Mouse (Mus musculus) Muller cell, postnatal 12 days (primary cell): Measurements from ENCODE around the gene Brd7.

ENCODE experiments used
- DNase-seq: peaks from one replicate; pipeline ENCODE4 v3.0.0-alpha.2; 2015; ENCODE audit errors: inconsistent ontology term

Brd7 gene

GRCm38 (mm10) chr8:88309881-88310280, 52.1 kb downstream of the Brd7 start:
- DNase-seq: no peak

- no peak for DNase-seq
These were observed 52.6 kb downstream of the Brd7 start for GRCm38 (mm10) chr8:88309274-88309873.

GRCm38 (mm10) chr8:88307736-88308135, 54.3 kb downstream of the Brd7 start:
- DNase-seq: no peak

GRCm38 (mm10) chr8:88306511-88306910, 55.5 kb downstream of the Brd7 start:
- DNase-seq: no peak

- no peak for DNase-seq
These were observed 56.2 kb downstream of the Brd7 start for GRCm38 (mm10) chr8:88305814-88306213.

GRCm38 (mm10) chr8:88301589-88302437, 60.2 kb downstream of the Brd7 start:
- DNase-seq: peak; percentile 36

- DNase-seq: no peak
These were observed 61.9 kb downstream of the Brd7 start for GRCm38 (mm10) chr8:88299907-88300603.

- DNase-seq: no peak
These were observed 63.3 kb downstream of the Brd7 start for GRCm38 (mm10) chr8:88298733-88299103.

- peak; percentile 73 for DNase-seq
These were observed 63.8 kb downstream of the Brd7 start for GRCm38 (mm10) chr8:88297976-88298732.

- no peak for DNase-seq
These were observed 67.0 kb downstream of the Brd7 start for GRCm38 (mm10) chr8:88294977-88295376.

- DNase-seq: no peak
These were observed 68.2 kb downstream of the Brd7 start for GRCm38 (mm10) chr8:88293590-88294356.

GRCm38 (mm10) chr8:88292926-88293325, 69.1 kb downstream of the Brd7 start:
- no peak for DNase-seq

GRCm38 (mm10) chr8:88291305-88291690, 70.7 kb downstream of the Brd7 start:
- peak; percentile 52 for DNase-seq

GRCm38 (mm10) chr8:88290326-88291304, 71.4 kb downstream of the Brd7 start:
- no peak for DNase-seq

GRCm38 (mm10) chr8:88289901-88290300, 72.1 kb downstream of the Brd7 start:
- no peak for DNase-seq

- DNase-seq: no peak
These were observed 73.3 kb downstream of the Brd7 start for GRCm38 (mm10) chr8:88288622-88289242.

GRCm38 (mm10) chr8:88286421-88286960, 75.5 kb downstream of the Brd7 start:
- DNase-seq: no peak

- DNase-seq: no peak
These were observed 76.3 kb downstream of the Brd7 start for GRCm38 (mm10) chr8:88285469-88286356.
